Mouse (Mus musculus) cerebral cortex, adult 2 months (tissue): Measurements from ENCODE around the gene Mob2.

Experiments
- WGBS: fragments of 180-500 bp; shearing (Covaris S2); methylation state at CpG from one replicate; pipeline ENCODE4 v1.1.7; 2018; 5-methylcytosine and 5-hydroxymethylcytosine counted together

Mob2 gene

GRCm38 (mm10) chr7:142016562-142016961, 44.3 kb downstream of the Mob2 start:
- WGBS = 29% methylated on average over 1 of the region's 1 CpGs

- WGBS = 42% methylated on average over 22 of the region's 22 CpGs
These were observed 59.1 kb downstream of the Mob2 start for GRCm38 (mm10) chr7:142001597-142002340.

GRCm38 (mm10) chr7:142000661-142001060, 60.2 kb downstream of the Mob2 start:
- 66% methylated on average over 3 of the region's 3 CpGs for WGBS

DNA sequence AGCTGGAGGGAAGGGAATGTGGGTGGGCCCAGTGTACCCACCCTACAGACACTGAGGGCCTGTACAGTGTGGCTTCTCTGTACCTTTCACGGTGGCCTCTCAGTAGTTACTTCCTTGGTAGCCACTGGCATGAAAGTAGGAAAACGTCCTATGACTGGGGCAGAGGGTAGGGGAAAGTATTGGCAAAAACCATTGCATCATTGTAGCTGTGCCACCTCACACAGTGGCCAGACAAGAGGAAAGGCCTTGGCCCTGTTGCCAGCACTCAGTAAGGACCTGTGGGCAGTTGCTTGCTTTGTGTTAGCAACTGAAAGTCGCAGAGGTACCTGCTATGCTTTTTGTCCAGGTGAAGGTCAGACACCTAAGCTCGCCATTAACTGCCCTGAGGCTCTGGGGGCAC, 66.7 kb downstream of the Mob2 start:
- 86% methylated on average over 4 of the region's 4 CpGs for WGBS

GRCm38 (mm10) chr7:141991183-141991582, 69.7 kb downstream of the Mob2 start:
- 70% methylated on average over 2 of the region's 2 CpGs for WGBS

DNA sequence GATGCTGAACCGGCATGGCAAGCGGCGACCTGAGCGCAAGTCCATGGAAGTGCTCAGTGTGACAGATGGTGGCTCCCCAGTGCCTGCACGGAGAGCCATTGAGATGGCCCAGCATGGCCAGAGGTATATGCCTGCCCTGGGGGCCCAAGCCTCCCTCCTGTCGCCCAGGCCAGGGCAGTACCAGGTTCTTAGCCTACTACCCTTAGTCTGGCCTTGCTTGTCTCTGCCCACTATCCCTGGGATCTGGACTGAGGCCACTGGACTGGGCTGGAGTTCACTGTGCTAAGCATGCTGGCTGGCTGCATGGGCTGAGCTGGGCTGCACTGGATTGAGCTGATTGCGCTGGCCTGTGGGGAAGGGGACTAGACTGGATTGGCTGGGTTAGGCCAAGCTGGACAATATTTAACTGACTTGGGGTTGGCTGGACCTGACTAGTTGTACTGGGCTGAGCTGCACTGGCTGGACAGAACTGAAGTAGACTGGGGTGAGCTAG, 72.5 kb downstream of the Mob2 start:
- 91% methylated on average over 7 of the region's 7 CpGs for WGBS

- WGBS = 84% methylated on average over 7 of the region's 7 CpGs
These were observed 79.6 kb downstream of the Mob2 start for GRCm38 (mm10) chr7:141981237-141981636.

- WGBS = 96% methylated on average over 4 of the region's 4 CpGs
These were observed 81.6 kb downstream of the Mob2 start for GRCm38 (mm10) chr7:141979247-141979646.

DNA sequence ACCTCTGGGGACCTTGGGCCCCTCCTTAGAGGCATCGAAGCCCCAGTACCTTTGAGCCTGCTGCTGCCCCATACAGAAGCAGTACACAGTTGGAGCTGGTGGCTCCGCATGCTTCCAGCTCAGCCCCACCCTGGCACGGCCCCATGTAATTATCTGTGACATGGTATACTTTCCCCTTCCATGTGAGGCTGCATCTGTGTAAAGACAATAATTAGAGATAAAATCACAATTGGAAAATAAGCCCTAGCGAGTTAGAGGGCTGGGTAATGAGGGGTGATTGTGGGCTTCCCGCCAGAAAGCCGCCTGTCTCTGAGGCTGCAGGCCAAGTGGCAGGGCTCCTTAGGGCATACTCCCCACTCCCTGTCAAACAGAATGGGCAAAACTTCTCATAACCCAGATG, 82.9 kb downstream of the Mob2 start:
- 41% methylated on average over 6 of the region's 6 CpGs for WGBS

- WGBS = 32% methylated on average over 7 of the region's 7 CpGs
These were observed 87.8 kb downstream of the Mob2 start for GRCm38 (mm10) chr7:141972831-141973619.

GRCm38 (mm10) chr7:141966281-141966680, 94.6 kb downstream of the Mob2 start:
- 82% methylated on average over 2 of the region's 2 CpGs for WGBS

GRCm38 (mm10) chr7:141962521-141962920, 98.3 kb downstream of the Mob2 start:
- WGBS = 56% methylated on average over 3 of the region's 3 CpGs

DNA sequence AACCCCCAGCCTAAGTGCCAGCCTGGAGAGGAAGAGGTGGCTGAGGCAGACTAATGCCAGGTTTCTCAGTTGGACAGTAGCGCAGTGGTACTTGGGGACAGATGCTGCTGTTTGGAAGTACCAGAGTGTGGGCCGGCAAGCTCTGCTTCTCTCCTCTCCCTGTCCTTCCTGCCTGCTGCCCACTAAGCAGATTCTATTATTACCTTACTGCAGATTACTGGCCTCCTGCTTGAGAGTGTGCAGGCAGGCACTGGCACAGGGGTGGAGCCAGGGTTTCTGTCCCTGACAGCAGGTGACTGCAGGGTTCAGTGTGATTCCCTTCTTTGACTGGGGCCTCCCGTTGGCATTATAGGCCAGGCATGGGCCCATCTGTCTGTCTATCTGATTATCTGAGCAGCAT, 99.4 kb downstream of the Mob2 start:
- WGBS = 38% methylated on average over 3 of the region's 3 CpGs

DNA sequence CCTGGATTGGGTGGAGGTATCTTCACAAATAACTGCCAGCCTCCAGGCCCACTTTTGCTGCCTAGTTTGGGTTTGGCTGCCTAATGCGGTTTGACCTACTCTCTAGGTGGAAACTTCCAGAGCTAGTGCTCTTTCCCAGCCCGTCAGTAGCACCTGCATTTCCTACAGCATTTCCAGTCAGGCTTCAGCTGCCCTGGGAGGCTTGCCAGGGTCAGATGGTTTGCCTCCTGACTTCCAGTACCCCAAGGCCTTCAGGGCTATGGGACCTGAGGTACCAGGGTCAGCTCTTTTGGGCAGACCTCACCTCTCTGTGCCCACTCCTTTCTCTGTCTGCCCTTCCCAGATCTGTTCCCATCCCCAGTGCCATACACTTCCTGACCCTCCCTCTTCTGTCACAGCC, 99.9 kb downstream of the Mob2 start:
- WGBS = 58% methylated on average over 2 of the region's 2 CpGs

DNA sequence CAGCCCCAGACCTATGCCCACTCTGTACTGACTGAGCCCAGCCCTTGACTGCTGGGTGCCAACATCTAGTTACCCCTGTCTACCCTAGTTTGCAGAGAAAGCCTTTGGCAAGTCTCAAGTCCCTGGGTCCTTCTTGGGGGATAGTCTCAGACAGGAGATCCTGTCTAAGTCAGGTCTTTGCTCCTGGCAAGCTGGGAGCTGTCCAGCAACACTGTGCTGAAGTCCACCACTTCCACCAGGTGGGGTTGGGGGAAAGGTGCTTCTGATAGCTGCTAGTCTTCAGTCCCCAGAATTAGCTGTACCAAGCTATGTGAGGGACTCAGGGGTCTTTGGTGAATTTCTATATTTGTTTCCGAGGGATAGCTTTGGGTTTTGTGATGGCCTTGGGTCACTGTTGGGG, 101.7 kb downstream of the Mob2 start:
- WGBS = 90% methylated on average over 1 of the region's 1 CpGs
